Mouse (Mus musculus) testis, adult 10 weeks (tissue): ENCODE measurements around the gene Olfr777. TPM values are rescaled to one million over a fixed set of nuclear protein-coding genes. Genes with fewer than 3 reads are reported as not detected.

Source experiments
- polyA plus RNA-seq: library from polyadenylated mRNA; stranded (reverse); fragments of 350-450 nt; fragmentation: Illumina TruSeq; extraction: RNeasy Lipid Tissue Mini Kit (QIAGEN cat#74804); gene quantifications from one replicate; pipeline ENCODE4 v1.2.3, GENCODE M21; 2014; ENCODE audit warnings: low read depth, low replicate concordance

Gene Olfr777
- polyA plus RNA-seq = not detected

DNA sequence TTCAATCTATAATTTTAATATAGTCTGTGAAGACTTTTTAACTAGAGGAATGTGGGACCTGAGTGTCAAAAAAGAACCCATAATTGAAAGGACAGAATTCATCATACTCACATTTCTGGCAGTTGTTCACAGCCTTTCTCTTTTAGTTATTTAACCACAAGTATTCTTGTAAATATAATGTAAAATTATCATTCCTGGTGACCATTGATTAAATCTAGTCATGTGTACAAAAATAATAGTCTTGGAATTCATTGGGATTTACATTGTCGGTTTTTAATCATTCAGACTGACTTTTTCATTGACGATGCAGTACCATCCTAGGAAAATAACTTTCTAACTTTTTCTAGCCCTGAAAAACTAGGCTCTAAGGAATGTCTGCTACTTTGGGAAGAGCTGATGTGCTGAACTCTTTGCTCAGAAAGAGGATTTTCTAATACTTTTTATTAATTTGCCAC lies at the start of gene Olfr777:
Gene Olfr777, minus strand, starts transcription at position 405 of the 455 bp plus-strand sequence.

DNA sequence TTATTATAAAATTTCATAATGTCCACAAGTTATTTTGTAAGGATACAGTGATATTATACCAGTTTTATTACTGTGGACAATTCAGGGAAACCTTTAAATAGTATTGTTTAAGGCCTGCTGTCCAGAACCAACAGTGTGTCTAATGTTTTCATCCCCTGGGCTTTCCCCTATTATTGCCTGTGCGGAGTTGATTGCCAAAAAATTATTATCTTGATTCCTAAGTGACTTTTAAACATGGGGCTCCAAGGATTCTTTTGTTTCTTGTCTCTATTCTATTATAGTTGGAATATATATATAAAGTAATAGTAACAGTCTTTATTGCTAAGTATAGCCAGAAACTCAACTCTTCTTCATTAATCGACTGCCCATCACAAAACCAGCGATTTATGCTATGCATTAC lies 46.5 kb upstream of the Olfr777 start, which contains the start of gene Olfr780:
Gene Olfr780, plus strand, starts transcription at position 301 of the 400 bp plus-strand sequence.

DNA sequence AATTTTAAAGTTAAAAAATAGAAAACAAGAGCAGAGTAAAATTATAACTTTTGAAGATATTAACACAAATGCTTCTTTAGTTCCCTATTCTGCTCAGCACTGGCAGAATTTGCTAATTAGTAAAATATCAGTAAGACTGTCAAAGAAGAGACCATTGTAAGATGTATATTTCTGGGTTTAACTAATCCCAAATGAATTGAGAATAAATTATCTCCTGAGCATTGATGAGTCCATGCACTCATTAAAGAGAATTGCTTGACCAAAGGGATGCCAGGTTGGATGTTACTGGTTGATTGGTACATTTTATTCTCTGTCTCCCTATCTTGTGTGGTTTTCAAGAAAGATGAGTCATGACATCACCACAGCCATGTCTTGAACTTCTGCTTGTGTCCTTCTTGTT lies 12.5 kb downstream of the Olfr777 start, which contains the start of gene Olfr776:
Gene Olfr776, plus strand, starts transcription at position 301 of the 400 bp plus-strand sequence.

DNA sequence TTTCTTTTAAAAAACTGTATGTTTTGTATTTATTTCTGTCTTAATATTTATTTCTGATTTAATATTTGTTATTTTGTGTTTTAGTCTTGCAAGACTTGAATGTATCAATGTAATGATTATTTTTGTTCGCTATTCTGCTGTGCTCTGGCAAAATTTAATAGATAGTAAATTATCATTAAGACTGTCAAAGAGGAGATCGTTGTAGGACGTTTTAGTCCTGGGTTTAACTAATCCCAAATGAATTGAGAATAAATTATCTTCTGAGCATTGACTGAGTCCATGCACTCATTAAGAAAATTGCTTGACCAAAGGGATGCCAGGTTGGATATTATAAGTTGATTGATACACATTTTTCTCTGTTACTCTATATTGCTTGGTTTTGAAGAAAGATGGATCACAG lies 23.2 kb downstream of the Olfr777 start, which contains the start of gene Olfr775:
Gene Olfr775, plus strand, starts transcription at position 301 of the 400 bp plus-strand sequence.

DNA sequence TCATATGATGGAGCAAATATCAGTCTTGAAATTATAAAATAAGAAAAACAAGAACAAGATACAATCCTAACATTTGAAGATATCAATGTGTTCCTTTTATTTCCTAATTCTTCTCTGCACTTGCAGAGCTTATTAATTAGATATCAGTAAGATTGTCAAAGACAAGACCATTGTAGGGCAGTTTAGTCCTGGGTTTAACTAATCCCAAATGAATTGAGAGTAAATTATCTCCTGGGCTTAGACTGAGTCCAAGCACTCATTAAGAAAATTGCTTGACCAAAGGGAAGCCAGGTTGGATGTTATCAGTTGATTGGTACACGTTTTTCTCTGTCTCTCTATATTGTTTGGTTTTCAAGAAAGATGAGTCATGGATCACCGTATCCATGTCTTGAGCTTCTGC lies 35.4 kb downstream of the Olfr777 start, which contains the start of gene Olfr774:
Gene Olfr774, plus strand, starts transcription at position 301 of the 400 bp plus-strand sequence.

Other genes starting within 250 kb of the Olfr777 start
- not detected for gene Olfr764-ps1, start 231.6 kb downstream of the Olfr777 start, polyA plus RNA-seq
- gene Olfr765, start 221.5 kb downstream of the Olfr777 start, polyA plus RNA-seq = not detected
- not detected for gene Olfr766-ps1, start 202.5 kb downstream of the Olfr777 start, polyA plus RNA-seq
- gene Olfr767, start 188.6 kb downstream of the Olfr777 start, polyA plus RNA-seq = not detected
- gene Olfr768, start 172.1 kb downstream of the Olfr777 start, polyA plus RNA-seq = not detected
- not detected for gene Olfr769, start 153.6 kb downstream of the Olfr777 start, polyA plus RNA-seq
- not detected for gene Olfr770, start 132.5 kb downstream of the Olfr777 start, polyA plus RNA-seq
- gene Olfr771, start 106.7 kb downstream of the Olfr777 start, polyA plus RNA-seq = not detected
- 0.25 TPM for gene Olfr772, start 93.6 kb downstream of the Olfr777 start, polyA plus RNA-seq
- gene Olfr773, start 84.1 kb downstream of the Olfr777 start, polyA plus RNA-seq = not detected
- gene Olfr774, start 35.3 kb downstream of the Olfr777 start, polyA plus RNA-seq = not detected
- 0.06 TPM for gene Olfr775, start 23.1 kb downstream of the Olfr777 start, polyA plus RNA-seq
- not detected for gene Olfr776, start 12.4 kb downstream of the Olfr777 start, polyA plus RNA-seq
- not detected for gene Olfr780, start 46.6 kb upstream of the Olfr777 start, polyA plus RNA-seq
- not detected for gene Olfr781, start 57.4 kb upstream of the Olfr777 start, polyA plus RNA-seq
- not detected for gene Olfr782, start 77.4 kb upstream of the Olfr777 start, polyA plus RNA-seq
- not detected for gene Olfr784, start 112.6 kb upstream of the Olfr777 start, polyA plus RNA-seq
- not detected for gene Olfr785, start 133.9 kb upstream of the Olfr777 start, polyA plus RNA-seq
- gene Olfr786, start 155.8 kb upstream of the Olfr777 start, polyA plus RNA-seq = not detected
- 2.5 TPM for gene Olfr787, start 190.4 kb upstream of the Olfr777 start, polyA plus RNA-seq
- 2.0 TPM for gene Olfr788, start 199.5 kb upstream of the Olfr777 start, polyA plus RNA-seq
- gene Olfr789, start 213.3 kb upstream of the Olfr777 start, polyA plus RNA-seq = 0.25 TPM
- gene Olfr790, start 227.0 kb upstream of the Olfr777 start, polyA plus RNA-seq = 0.53 TPM